Mouse (Mus musculus) bone marrow macrophage, adult 2 months (primary cell): Measurements from ENCODE around the gene Rbp3. TPM values are rescaled to one million over a fixed set of nuclear protein-coding genes. Genes with fewer than 3 reads are reported as not detected.

Experiments
- H3K27ac ChIP-seq: 2 replicates; pipeline ENCODE4 v1.5.1; 2012; ENCODE audit warnings: low read depth, low read length; ENCODE audit not compliant: insufficient read depth
- H3K4me1 ChIP-seq: 2 replicates; pipeline ENCODE4 v1.6.1; 2012; ENCODE audit warnings: low read length; ENCODE audit not compliant: control insufficient read depth, insufficient read depth
- H3K4me3 ChIP-seq: 2 replicates; pipeline ENCODE4 v1.5.1; 2012; ENCODE audit warnings: mild to moderate bottlenecking, low read length, moderate library complexity; ENCODE audit not compliant: insufficient read depth
- CTCF ChIP-seq: IDR thresholded peaks from 2 replicates; pipeline ENCODE4 v1.5.1; 2012; ENCODE audit warnings: low read depth, mild to moderate bottlenecking, low read length, moderate library complexity
- POLR2A ChIP-seq: IDR thresholded peaks from 2 replicates; pipeline ENCODE4 v1.6.1; 2012; ENCODE audit warnings: mild to moderate bottlenecking, low read depth, low read length, borderline replicate concordance
- polyA plus RNA-seq: library from polyadenylated mRNA; stranded (reverse); fragments of >200 nt; gene quantifications from 2 replicates; pipeline ENCODE4 v1.2.4, GENCODE M21; 2012; ENCODE audit not compliant: missing spikeins, insufficient read depth, insufficient read length

The Rbp3 gene
- polyA plus RNA-seq, 1 experiment = not detected

DNA sequence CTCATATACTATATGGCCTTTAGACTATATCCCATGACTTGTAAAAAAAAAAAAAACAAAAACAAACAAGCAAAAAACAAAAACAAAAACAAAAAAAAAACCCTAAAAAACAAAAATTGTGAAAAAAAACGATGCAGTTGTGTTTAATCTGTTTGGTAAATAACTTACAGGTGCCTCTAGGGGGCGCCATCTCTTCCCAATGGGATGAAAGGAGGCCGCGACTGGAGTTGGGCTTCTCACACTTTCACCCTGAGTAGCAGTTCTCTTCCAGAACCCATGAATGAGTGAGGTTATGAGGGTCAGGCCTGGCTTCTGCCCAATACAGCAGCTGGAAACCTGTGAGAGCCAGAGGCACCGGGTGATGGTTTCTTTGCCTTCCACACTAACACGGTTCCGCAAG, 11.9 kb downstream of the Rbp3 start:
- H3K4me1 ChIP-seq = no peaks in the 10 kb centered on the region
- H3K27ac ChIP-seq = no peak overlapping the region
- TF ChIP-seq POLR2A (no peak), CTCF (peak; percentile 45; the same call in 1 of the 2 replicates)
- no peak overlapping the region for H3K4me3 ChIP-seq

DNA sequence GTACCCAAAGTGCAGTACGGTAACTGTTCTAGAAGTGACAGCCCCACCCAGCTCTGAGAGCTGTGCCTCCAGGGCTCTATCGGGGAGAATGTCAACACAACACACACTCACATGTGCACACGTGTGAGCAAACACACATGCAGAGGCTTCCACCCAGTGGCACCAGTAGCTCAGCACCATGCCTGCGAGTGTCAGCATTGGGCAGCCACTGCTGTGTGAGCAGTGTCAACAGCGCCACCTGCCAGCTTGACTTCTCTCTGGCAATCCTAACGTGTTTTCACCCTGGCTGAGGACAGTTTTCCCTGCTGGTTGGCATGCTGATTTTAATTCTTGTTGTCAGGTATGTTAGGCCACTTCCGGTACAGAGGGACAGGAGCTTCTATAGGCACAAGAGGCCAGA, 18.9 kb downstream of the Rbp3 start:
- H3K4me1 ChIP-seq = no peaks in the 10 kb centered on the region
- no peak overlapping the region for H3K4me3 ChIP-seq
- TF ChIP-seq CTCF (no peak), POLR2A (no peak)
- H3K27ac ChIP-seq = no peak overlapping the region

DNA sequence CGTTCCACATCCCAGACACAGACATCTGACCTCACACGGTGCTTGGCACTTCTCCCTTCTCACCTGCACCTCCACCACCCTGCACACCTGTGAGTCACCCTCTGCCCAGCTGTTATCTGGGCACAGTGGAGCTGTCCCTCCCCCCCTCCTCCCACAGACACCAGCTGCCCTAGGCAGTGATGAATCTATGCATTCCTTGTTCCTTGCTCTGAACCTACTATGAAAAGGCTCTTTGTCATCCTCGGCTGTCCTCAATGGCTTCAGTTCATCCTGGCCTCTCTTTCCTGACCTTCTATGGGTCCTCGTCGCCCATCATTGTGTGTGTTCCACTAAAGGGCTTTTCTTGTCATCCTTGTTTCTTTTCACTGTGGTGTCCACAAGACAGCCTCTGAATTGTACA, 20.9 kb downstream of the Rbp3 start:
- Histone ChIP-seq H3K4me3 (no peak overlapping the region), H3K4me1 (no peaks in the 10 kb centered on the region), H3K27ac (no peak overlapping the region)
- TF ChIP-seq POLR2A = no peak
- no peak for TF ChIP-seq CTCF

DNA sequence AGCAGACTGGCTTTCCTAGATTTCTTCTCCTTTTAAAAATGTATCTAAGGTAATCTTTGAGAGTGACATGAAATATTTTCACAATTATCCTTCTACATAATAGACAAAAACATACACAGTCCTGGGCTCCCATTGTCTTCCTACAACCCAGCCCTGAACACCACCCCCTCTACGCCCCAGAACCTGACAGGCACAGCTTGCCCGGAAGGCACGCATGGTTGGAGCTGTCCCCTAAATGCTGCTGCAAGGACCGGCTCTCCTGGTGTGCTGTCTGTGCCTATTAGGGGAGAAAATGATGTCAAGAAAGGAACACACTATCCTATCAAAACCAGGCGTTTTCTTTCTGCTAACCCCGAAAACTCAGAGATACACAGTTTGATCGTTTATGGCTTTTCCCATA, 23.9 kb downstream of the Rbp3 start:
- no peak overlapping the region for H3K4me3 ChIP-seq
- H3K27ac ChIP-seq = no peak overlapping the region
- TF ChIP-seq CTCF (no peak), POLR2A (no peak)
- H3K4me1 ChIP-seq = no peaks in the 10 kb centered on the region

DNA sequence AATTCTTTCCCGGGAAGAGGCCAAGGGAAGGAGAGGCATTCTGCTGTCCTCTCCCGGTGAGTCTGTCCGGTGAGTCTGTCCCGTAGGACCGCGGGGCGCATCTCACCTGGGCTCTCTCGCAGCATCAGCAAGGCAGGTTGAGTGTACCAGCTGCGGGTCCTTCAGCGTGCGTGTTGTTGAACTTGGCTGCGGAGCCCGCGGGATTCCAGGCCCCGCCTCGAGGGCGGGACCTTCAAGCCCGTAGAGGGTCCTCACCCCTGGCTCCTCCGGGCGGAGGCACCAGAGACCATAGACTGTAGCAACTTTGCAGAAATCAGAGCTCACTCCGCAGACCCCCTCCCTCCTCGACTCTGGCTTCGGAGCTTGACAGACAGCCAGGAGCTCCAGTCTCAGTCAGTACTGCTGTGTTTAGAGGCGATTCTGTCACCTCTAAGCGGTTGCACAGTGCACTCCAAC, 24.8 kb downstream of the Rbp3 start, which contains the start of gene Zfp488:
Zfp488 (minus strand) TSS at position 161 of the 456 bp plus-strand sequence.
- Histone ChIP-seq H3K27ac (no peak within 1 kb of the TSS), H3K4me3 (no peak within 1 kb of the TSS), H3K4me1 (no peaks in the 10 kb centered on the region)
- TF ChIP-seq POLR2A (no peak), CTCF (no peak)

DNA sequence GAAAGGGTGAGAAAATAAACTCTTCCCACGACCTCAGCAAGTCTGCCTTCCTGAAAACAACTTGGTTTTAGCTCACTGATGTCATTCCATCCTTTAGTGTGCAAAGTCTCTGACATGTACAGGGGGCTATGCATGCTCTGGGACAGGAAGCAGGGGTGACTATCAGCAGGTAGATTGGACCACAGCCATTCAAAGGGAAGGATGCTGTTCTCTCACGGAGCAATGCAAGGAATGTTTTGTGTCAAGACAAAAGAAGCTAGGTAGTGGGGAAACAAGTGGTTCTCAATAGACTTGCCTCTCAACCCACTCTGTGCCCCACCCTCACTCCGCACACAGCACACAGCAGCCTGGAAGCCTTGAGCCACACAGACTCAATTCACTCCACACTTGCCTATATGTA, 35.4 kb downstream of the Rbp3 start:
- no peaks in the 10 kb centered on the region for H3K4me1 ChIP-seq
- no peak overlapping the region for H3K27ac ChIP-seq
- H3K4me3 ChIP-seq = no peak overlapping the region
- no peak for TF ChIP-seq CTCF
- TF ChIP-seq POLR2A = no peak

DNA sequence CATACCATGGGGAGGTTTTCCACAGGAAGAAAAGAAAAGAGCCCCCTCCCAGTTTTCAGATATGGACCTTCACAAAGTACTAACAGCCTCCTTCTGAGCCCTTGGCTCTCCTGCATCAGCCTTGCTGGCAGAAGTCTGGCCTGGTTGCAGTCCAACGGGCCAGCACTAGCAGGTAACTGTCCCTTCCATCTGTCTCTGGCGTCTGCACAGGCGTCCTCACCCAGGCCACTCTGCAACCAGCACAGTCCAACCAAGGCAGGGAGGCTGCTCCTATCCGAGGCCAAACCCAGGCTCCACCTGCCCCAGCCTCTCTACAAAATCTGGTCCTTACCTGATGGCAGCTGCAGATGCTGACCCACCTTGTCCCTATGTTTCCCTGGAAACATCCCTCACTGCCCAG, 38.2 kb downstream of the Rbp3 start:
- H3K4me1 ChIP-seq = no peaks in the 10 kb centered on the region
- TF ChIP-seq POLR2A (no peak), CTCF (no peak)
- no peak overlapping the region for H3K4me3 ChIP-seq
- H3K27ac ChIP-seq = no peak overlapping the region

DNA sequence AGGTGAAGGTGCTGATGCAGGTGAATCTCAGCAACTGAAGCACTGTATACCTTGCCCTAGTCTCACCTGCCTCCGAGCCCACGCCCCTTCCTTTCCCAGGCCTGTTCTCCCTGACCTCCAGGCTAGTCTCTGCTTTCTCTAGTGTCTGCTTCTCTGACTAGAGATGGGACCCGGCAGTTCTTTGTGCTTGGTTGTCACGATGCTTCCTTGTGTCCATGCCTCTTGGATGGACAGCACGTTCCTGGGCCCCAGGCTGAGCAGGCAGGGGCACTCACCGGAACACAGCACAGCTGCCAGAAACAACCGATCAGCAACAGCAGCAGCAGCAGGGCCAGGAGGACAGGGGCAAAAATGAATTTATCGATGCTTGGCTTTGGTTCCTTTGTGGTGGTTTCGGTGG, 39.2 kb downstream of the Rbp3 start:
- TF ChIP-seq CTCF (no peak), POLR2A (no peak)
- Histone ChIP-seq H3K4me1 (no peaks in the 10 kb centered on the region), H3K4me3 (no peak overlapping the region), H3K27ac (no peak overlapping the region)

DNA sequence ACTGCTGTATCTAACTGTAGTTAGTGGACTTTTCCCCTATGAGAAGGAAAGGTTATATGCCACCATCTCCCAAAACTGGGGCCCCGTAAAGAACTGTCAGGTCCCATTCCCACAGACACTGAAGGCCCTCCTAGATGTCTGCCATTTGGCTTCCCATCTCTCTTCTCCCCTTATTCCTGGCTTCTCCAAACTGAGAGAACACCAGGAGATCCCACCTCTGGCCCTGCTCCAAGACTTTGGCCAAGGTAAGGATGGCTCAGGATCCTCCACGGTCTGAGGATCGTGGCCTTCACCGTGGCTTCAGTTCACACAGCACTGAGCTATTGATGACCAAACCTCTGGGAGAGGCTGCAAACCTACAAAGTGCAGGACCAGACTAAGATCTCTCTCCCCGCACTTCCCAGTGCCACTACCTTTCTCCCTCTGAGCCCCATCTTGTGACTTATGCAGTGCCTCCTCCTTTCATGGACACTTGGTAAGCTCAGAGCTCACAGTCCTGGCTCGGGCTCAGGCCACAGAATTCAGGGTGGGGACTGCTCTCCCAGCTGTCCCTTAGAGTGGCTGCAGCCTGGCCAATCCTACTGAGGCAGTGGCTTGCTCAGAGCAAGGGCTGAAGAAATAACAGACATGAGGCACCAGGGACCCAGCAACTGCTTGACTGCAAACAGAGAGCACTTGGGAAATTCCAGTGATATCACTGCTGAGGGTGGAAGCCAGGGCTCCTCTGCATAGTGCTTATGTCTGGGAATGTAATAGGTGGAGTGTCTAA, 39.9 kb downstream of the Rbp3 start:
- Histone ChIP-seq H3K27ac (no peak overlapping the region), H3K4me3 (no peak overlapping the region), H3K4me1 (no peaks in the 10 kb centered on the region)
- TF ChIP-seq CTCF (no peak), POLR2A (no peak)

DNA sequence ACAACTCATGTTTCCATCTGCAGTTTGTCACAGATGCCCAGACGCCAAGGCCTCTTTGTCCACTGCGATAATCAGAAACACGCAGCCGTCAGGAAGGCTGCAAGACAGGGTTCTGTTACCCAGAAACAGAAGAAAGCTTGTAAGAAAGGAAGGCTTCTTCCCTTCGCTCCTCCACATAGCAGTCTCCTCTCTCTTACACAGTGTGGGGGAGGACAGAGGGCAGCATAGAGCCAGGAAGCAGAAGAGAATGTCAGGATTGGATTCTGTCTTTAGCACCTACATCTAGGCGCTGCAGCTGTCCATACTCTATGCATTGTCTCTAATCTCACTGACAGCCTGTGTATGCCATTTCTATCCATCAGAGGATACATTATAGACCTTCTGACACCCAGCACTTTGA, 43.6 kb downstream of the Rbp3 start:
- TF ChIP-seq POLR2A (no peak), CTCF (no peak)
- Histone ChIP-seq H3K27ac (no peak overlapping the region), H3K4me3 (no peak overlapping the region), H3K4me1 (no peaks in the 10 kb centered on the region)

DNA sequence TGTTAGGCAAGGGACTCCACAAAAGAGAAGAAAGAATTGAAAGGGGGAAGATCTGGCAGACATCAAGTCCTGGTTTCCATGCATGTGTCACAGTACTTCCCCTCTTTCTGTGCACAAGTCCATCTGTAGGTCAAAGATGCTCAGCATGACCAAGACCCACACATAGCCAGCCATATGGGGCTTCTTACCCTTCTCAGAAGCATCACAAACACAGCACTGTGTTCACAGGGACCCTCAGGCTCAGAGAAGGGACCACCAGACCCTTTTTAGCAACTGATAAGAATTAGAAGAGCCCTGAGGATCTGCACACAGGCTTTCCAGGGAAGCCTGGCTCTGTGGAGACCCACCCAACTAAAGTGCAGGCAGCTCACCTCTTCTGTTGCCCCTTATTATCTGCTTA, 46.3 kb downstream of the Rbp3 start:
- H3K4me3 ChIP-seq = no peak overlapping the region
- no peak overlapping the region for H3K27ac ChIP-seq
- no peaks in the 10 kb centered on the region for H3K4me1 ChIP-seq
- no peak for TF ChIP-seq CTCF
- no peak for TF ChIP-seq POLR2A

DNA sequence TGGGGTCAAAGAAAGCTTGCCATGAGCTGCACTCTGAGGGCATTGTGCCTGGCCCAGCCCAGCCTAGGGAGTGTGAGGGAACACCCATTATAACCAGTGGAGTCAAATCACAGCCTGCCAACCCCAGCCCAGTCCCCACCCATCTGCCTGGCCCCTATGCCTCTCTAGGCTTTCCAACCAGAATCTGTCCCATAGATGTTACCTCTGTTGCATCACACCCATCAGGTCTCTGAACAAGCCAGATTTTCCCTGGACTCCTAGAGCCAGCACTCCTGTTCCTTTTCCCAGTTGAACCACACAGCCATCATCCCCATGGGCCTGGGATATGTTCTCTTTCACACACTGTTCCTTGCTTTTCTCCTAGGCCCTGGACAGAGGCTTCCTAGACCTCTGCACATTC, 47.6 kb downstream of the Rbp3 start:
- no peak overlapping the region for H3K4me3 ChIP-seq
- H3K27ac ChIP-seq = no peak overlapping the region
- H3K4me1 ChIP-seq = no peaks in the 10 kb centered on the region
- TF ChIP-seq CTCF (no peak), POLR2A (no peak)
